ENCODE assay signal across 8 mouse cellular contexts in genomic region chr1:161034435-161035280, GRCm38 (mm10). TPM values are rescaled to one million over a fixed set of nuclear protein-coding genes. Genes with fewer than 3 reads are reported as not detected.
DNase-seq lines count a peak whose midpoint lies in the region; ATAC-seq and TF ChIP-seq lines count a peak whose summit lies in the region.

Zbtb37 (minus strand) TSS chr1:161034849.

- H3K9me3 ChIP-seq in embryonic facial prominence, embryonic 14.5 days (ENCODE audit: control insufficient read depth, low read length), result no peaks in the 10 kb centered on the region
- H3K9me3 ChIP-seq in limb, embryonic 14.5 days (ENCODE audit: control insufficient read depth, low read length), result no peaks in the 10 kb centered on the region
- no peaks in the 10 kb centered on the region for H3K9me3 ChIP-seq in midbrain, postnatal 0 days (ENCODE audit: low read length)

- H3K27me3 ChIP-seq in embryonic facial prominence, embryonic 14.5 days (replicated peaks; ENCODE audit: control insufficient read depth, insufficient read depth, low read length), result no peaks in the 10 kb centered on the region
- no peaks in the 10 kb centered on the region for H3K27me3 ChIP-seq in limb, embryonic 14.5 days (ENCODE audit: control insufficient read depth, insufficient read depth, low read length)
- H3K27me3 ChIP-seq in midbrain, postnatal 0 days (ENCODE audit: insufficient read depth, low read length), result no peaks in the 10 kb centered on the region

- under 1% methylated on average over 41 of the region's 76 CpGs for WGBS in embryonic facial prominence, embryonic 14.5 days
- under 1% methylated on average over 58 of the region's 76 CpGs for WGBS in limb, embryonic 14.5 days
- WGBS in midbrain, postnatal 0 days, result 2% methylated on average over 59 of the region's 76 CpGs

- H3K4me2 ChIP-seq in embryonic facial prominence, embryonic 14.5 days (ENCODE audit: low read depth, low read length), result peak within 1 kb of the TSS; percentile 85
- peak within 1 kb of the TSS; percentile 85 for H3K4me2 ChIP-seq in limb, embryonic 14.5 days (replicated peaks; ENCODE audit: low read depth, low read length, severe bottlenecking)
- H3K4me2 ChIP-seq in midbrain, postnatal 0 days (ENCODE audit: low read depth, low read length, poor library complexity, severe bottlenecking), result peak within 1 kb of the TSS; percentile 82

- DNase-seq in 3T3-L1 (ENCODE audit: low read depth, low spot score), result peak; percentile 99
- peak; percentile 81 to 94 for DNase-seq in adrenal gland, postnatal 4 days (ENCODE audit: low spot score in 2 of 2)
- peak; percentile 99 for DNase-seq in embryonic facial prominence, embryonic 14.5 days (ENCODE audit: low spot score)
- DNase-seq in heart, adult 8-10 months (ENCODE audit: low spot score), result peak; percentile 98
- peak; percentile 99 for DNase-seq in kidney, adult 9 months
- DNase-seq in limb, embryonic 14.5 days (ENCODE audit: low spot score), result peak; percentile 98
- peak; percentile 99 for DNase-seq in midbrain, postnatal 0 days (ENCODE audit: low spot score)
- DNase-seq in spleen, postnatal 14 days (ENCODE audit: low spot score in 2 of 2), result peak; percentile 98

- H3K9ac ChIP-seq in embryonic facial prominence, embryonic 14.5 days (ENCODE audit: low read depth, low read length), result peak within 1 kb of the TSS; percentile 88
- H3K9ac ChIP-seq in limb, embryonic 14.5 days (ENCODE audit: low read depth, low read length, severe bottlenecking), result peak within 1 kb of the TSS; percentile 94
- H3K9ac ChIP-seq in midbrain, postnatal 0 days (replicated peaks; ENCODE audit: low read length, poor library complexity, severe bottlenecking), result peak within 1 kb of the TSS; percentile 90

- 0 out of 2 replicates have a peak, but pooled peaks cover 3% of the 10 kb centered on the region for H3K4me1 ChIP-seq in embryonic facial prominence, embryonic 14.5 days (ENCODE audit: control insufficient read depth, insufficient read depth, low read length)
- H3K4me1 ChIP-seq in limb, embryonic 14.5 days (ENCODE audit: control insufficient read depth, insufficient read depth, low read length), result peaks cover 17% of the 10 kb centered on the region
- H3K4me1 ChIP-seq in midbrain, postnatal 0 days (ENCODE audit: insufficient read depth, low read length), result peaks cover 3% of the 10 kb centered on the region; the same call in 1 of the 2 replicates

- H3K27ac ChIP-seq in embryonic facial prominence, embryonic 14.5 days (replicated peaks; ENCODE audit: low read depth, low read length), result peak within 1 kb of the TSS; percentile 91
- peak within 1 kb of the TSS; percentile 90 for H3K27ac ChIP-seq in limb, embryonic 14.5 days (replicated peaks; ENCODE audit: low read depth, low read length)
- peak within 1 kb of the TSS; percentile 86 for H3K27ac ChIP-seq in midbrain, postnatal 0 days (ENCODE audit: low read depth, low read length)

- peak; percentile 89 for ATAC-seq in embryonic facial prominence, embryonic 14.5 days (ENCODE audit: low read depth)
- ATAC-seq in limb, embryonic 14.5 days (ENCODE audit: low FRiP score, low read depth), result peak; percentile 93
- ATAC-seq in midbrain, postnatal 0 days (ENCODE audit: low FRiP score), result peak; percentile 97

- peaks cover 69% of the 10 kb centered on the region for H3K36me3 ChIP-seq in embryonic facial prominence, embryonic 14.5 days (ENCODE audit: control insufficient read depth, insufficient read depth, low read length)
- H3K36me3 ChIP-seq in limb, embryonic 14.5 days (ENCODE audit: control insufficient read depth, insufficient read depth, low read length), result peaks cover 60% of the 10 kb centered on the region
- peaks cover 22% of the 10 kb centered on the region; the same call in 1 of the 2 replicates for H3K36me3 ChIP-seq in midbrain, postnatal 0 days (ENCODE audit: insufficient read depth, low read length)

- H3K4me3 ChIP-seq in embryonic facial prominence, embryonic 14.5 days (ENCODE audit: low read depth, low read length), result peak within 1 kb of the TSS; percentile 70
- H3K4me3 ChIP-seq in limb, embryonic 14.5 days (replicated peaks; ENCODE audit: low read length), result peak within 1 kb of the TSS; percentile 72
- H3K4me3 ChIP-seq in midbrain, postnatal 0 days (ENCODE audit: low read depth, low read length), result peak within 1 kb of the TSS; percentile 94

- no peak for TF ChIP-seq CTCF in midbrain, postnatal 0 days (IDR thresholded peaks at IDR 0.05)

- TF ChIP-seq POLR2A in limb, embryonic 14.5 days (IDR thresholded peaks at IDR 0.05; ENCODE audit: borderline replicate concordance, extremely low read depth, insufficient read depth, insufficient read length), result peak; percentile 100; the same call in 1 of the 2 replicates

RNA-seq across cellular contexts. Expression of gene Zbtb37, which starts in this region (rescaled TPM):
- total RNA-seq in adrenal gland, postnatal 4 days (2021), result 10 to 100 TPM; 26.4 to 29.5 TPM
- 7.8 and 10.5 TPM in 2 replicates for polyA plus RNA-seq in embryonic facial prominence, embryonic 14.5 days (2014; fragmentation: Nextera tagmentation; extraction: Ambion mirVana)
- 10 to 100 TPM; 13.0 to 20.6 (median 15.3) TPM for total RNA-seq in heart, adult 8-10 months (2022)
- 5.2 and 5.4 TPM in 2 replicates for polyA plus RNA-seq in limb, embryonic 14.5 days (2012; rRNA removed)
- polyA plus RNA-seq in limb, embryonic 14.5 days (2014; fragmentation: Nextera tagmentation; extraction: Ambion mirVana), result 6.9 and 9.3 TPM in 2 replicates
- total RNA-seq in midbrain, postnatal 0 days (2014; rRNA removed), result 35.5 and 55.6 TPM in 2 replicates
- polyA plus RNA-seq in midbrain, postnatal 0 days (2015; fragmentation: Nextera tagmentation; extraction: Ambion mirVana), result 8.5 and 12.7 TPM in 2 replicates

Comparison
In these comparisons a context has a peak if more than half of its experiments do, and no peak if none do; other contexts are left out.
1. Peak in every context shown above with its lines: DNase-seq, ATAC-seq, H3K4me3 ChIP-seq and H3K27ac ChIP-seq.